Mouse (Mus musculus): ENCODE results near the gene Mrpl20.
"Not testable (repeated sequence)": the region's sequence is repeated elsewhere in the genome, so short reads cannot be mapped to it uniquely, and the experiment has no call there.

Gene Mrpl20

DNA sequence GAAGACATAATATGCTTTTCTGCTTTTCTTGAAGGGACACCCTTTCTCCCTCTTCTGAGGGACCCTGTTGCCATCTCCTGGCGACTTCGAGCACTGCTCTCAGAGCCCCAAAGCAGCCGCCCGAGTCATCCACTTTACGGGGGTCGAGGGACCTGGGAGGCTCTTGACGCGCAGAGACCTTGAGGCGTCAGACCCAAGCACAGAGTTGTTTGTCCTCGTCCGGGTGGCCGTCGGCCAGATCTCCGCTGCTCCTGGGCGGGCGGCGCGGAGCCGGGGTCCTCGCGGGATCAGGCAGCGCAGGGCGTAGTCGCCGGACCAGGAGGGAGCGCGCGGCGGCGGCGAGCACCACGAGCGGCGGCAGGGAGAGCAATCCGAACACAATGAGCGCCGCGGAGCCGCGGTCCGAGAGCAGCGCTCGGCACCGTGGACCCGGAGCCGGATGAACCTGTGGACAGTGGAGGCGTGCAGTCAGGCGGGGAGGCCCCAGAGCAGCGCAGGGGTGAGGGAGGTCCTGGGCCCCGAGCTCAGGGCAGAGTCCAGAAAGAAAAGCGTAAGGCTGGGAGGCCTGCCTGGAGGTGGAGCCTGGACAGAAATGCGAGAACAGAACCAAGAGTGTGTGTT, 18.5 kb upstream of the Mrpl20 start:
- DNase-seq: peak; percentile 84

DNA sequence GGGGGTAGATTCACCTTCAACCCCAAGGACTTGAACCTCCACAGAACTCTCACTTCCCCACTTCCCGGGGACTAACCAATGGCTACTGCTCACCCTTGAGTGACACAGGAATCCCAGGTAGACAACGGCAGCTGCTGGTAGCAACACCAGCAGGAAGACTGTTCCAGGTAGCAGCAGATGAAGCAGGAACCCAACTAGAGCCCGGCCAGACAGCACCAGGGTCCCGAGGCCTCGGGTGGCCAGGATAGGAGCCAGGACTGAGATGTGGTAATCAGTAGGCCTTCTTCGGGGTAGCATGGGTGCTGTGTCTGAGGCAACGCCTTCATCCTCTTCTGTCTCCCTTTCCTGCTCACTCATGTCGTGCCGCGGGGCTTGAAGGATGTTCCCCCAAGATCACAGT, 17.4 kb upstream of the Mrpl20 start:
- no peak for DNase-seq

DNA sequence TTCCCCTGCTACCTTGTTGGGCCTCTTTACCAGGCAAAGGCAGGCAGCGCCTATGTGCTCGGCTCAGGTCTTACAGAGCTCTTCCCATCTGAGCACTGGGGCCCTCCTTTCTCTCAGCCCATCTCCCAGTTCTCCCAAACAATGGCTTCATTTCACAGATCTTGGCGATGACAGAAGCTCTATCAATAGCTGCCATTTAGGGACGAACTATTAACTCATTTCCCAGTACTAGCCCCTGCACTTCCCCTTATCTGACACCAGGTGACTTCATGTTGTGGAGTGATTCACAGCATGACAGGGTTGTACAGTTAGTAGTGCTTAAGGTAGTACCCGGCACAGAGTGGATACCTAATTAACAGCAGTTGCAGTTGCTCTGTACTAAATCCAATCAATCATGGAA, 16.9 kb upstream of the Mrpl20 start, which contains the start of gene Tmem88b:
TSS of gene Tmem88b (minus strand) at position 56 of the 400 bp plus-strand sequence.
- DNase-seq: no peak

DNA sequence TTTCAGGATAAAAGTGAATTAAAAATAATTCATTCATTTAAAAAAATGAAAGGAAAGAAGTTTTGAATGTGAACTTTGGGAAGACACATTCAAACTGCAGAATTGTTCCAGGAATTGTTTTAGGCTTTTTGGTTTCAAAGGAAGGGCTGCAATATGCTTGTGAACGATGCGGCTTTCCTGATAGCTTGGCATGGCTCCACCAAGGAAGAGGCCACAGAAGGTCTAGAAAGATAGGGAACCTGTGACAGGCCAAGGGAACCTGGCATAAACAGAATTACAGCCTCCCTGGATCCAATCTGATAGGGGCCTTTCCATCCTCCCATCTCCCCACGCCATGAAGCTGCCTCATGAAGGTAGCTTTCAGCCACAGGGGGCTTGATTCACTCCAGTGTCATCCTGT, 14.4 kb upstream of the Mrpl20 start:
- DNase-seq: no peak

DNA sequence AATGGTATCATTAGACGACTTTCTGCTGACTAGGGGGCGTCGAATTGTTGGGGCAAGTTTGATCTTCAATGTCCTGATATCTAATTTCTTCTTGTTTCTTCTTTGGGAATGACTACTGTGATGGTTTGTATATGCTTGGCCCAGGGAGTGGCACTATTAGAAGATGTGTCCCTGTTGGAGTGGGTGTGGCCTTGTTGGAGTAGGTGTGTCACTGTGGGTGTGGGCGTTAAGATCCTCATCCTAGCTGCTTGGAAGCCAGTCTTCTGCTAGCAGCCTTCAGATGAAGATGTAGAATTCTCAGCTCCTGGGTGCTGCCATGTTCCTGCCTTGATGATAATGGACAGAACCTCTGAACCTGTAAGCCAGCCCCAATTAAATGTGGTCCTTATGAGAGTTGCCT, 13.8 kb upstream of the Mrpl20 start:
- not testable (repeated sequence) for DNase-seq

DNA sequence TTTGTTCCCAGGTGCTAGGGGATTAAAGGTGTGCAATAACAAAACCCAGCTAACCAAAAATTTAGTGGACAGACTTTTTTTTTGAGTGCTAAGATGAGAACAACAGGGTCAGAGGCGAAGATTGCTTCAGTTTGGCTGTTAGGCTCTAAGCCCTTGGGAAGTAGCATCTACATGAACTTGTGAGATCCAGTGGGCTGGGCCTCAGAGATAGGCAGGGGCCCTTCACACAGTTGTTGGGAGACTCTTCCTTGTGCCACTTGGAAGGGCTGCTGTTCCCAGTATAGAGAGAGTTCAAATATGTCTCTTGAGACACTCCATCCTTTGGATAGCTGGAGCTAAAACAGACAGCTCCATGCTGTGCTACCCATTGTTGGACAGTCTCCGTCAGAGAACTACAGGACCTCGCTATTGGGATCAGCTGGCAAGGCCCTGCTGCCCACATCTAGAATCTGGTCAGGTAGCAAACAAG, 12.6 kb upstream of the Mrpl20 start, which contains the start of gene Ankrd65:
TSS of gene Ankrd65 (plus strand) at position 419 of the 469 bp plus-strand sequence.
- DNase-seq: no peak

DNA sequence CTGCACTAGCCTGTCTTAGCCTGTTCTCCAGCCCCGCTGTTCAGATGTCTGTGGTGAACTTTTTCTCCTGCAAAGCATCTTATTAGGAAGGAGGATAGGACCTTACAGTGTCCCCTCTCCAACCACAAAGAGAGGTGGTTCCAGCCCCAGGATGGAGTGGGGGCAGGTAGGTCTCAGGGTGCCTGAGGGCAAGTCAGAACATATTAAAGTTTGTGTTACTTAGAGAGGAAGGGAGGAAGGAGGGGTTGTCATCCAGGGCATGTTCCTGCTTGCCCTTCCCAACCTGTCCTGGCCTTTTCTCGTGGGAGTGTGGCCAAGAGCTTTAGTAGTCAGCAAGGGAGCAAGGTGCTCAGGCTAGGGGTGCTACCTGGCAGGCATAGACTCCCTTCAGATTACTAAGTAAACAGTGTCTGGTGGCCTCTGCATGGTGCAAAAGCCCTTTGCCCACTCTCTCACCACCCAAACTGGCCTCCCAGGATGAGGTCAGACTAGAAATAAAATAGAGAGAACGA, 12.0 kb upstream of the Mrpl20 start:
- DNase-seq: peak; percentile 53

DNA sequence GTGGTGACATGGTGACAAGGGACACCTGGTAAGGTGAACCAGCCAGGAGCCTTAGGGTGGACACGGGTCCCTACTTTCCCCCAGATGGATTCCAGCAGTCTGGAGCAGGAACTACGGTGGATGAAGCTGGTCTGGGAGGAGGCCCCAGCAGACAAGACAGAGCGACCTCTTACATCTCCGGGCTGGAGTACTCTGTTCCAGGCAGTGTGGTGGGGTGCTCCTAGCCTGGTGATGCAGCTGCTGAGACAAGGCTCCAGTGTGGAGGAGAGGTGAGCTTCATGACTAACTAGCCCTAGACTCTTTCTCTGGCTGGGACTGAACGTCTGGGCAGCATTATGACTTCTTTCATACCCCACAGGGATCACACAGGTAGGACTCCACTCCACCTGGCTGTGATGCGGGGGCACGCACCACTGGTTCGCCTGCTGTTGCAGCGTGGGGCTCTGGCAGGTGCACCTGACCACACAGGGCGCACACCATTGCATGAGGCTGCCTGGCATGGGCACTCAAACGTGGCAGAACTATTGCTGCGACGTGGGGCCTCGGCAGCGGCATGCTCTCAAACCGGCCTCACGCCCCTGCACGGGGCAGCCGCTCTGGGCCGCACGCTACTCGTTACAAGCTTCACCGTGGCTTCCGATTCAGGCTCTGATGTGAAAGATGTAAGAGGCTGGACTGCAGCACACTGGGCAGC, 11.3 kb upstream of the Mrpl20 start:
- DNase-seq: no peak

DNA sequence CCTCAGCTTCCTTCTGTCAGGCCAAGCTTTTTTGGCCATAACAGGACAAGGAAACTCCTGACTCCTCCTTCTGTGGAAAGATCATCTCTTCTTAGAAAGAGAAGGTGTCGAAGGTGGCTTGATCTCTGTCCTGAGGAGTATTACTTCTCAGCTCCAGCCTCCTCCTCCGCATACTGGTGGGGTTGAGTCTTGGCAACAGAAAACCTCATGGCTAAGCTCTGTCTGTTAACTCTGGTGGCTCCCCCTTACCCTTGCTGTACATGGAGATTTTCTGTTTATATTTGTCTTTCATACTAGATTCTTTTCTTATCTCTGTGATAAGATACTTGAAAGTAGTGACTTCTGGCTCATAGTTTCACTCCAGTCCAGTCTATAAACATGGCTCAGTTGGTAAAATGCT, 8.9 kb upstream of the Mrpl20 start:
- DNase-seq: no peak

DNA sequence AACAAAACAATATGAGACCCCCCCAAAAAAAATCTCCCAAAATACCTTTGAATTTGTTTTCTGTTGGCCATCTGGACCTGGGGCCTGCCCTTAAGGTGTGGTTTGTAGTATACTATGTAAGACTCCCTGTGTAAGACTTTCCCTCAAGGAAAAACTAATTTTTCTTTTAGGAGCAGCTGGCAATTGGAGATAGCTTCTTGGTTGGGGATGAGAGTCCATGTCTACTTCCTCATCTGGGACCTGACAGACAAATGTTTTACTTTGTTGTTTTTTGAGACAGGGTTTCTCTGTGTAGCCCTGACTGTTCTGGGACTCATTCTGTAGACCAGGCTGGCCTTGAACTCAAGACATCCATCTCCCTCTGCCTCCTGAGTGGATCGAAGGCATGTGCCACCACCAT, 603 bp upstream of the Mrpl20 start:
- DNase-seq: no peak

DNA sequence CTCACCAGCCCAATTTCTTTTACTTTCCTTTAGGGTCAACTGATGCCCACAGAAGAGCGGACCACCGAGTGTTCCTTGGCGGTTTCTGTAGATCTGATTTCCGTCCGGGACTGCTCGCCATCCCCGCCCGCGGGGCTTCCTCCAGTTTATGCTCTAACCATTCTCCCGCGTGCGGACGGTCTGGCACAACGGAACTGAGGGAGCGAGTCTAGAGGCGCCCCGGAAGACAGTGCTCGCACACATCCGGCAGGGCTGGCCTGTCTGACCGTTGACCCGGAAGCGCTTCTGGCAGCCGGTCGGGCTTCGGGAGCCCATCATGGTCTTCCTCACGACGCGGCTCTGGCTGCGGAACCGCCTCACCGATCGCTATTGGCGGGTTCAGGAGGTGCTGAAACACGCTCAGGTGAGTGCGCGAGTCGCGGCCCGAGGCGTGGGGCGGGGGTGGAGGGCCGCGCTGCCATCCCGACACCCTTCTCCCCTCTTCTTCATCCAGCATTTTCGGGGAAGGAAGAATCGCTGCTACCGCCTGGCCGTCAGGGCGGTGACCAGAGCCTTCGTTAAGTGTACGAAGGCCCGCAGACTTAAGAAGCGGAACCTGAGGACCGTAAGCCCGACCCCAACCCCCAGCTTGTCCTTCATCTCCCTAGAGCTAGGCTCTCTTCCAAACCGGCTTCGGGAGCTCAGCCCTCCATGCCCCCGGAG, 813 bp downstream of the Mrpl20 start:
- DNase-seq: peak; percentile 96

DNA sequence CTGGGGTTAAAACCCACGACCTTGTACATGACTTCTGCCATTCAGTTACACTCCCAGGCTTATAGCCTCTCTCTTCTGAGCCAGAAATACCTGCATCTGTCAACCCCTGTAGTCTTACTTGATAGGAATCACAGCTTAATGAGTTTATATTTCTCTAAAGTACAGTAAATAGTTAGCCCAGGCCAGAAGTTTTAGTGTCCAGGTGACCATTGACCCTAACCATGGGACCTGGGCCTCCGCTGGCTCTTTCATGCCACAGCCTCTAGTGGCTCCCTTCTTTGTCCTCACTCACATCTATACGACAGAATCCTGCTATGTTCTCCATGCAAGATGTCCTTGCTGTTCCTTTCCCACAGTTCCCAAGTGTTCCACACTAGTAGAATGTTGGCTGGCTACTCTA, 5.2 kb downstream of the Mrpl20 start:
- no peak for DNase-seq

DNA sequence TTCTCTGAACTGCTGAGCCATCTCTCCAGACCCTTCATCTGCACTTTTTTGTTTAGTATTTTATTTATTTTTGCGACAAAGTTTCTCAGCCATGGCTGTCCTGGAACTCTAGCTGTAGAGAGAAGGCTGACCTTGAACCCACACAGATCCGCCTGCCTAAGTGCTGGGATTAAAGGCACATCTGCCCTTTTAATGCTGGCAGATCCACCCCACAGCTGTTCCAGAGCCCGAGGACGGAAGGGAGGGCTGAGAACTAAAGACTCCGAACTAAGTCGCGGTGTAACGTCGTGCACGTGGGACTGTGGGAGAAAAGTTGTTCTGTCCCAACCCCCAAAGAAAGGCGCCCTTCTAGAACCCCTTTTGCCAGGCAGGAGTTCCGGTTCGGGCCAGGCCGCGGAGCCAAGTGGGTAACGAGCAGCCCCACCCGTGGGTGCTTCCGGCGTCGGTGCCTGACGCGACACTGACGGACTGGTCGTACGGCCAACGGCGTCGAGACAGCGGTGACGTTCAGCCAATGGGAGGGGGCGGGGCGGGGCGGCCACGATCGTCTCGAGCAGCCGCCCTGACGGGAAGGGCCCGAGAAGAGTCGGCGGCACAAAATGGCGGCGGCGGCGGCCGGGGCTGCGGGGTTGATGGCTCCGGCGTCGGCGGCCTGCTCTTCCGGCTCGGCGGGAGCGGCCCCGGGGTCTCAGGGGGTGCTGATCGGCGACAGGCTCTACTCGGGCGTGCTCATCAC, 9.4 kb downstream of the Mrpl20 start, which contains the start of gene Ccnl2:
TSS of gene Ccnl2 (plus strand) at position 561 of the 736 bp plus-strand sequence.
- peak; percentile 96 for DNase-seq

DNA sequence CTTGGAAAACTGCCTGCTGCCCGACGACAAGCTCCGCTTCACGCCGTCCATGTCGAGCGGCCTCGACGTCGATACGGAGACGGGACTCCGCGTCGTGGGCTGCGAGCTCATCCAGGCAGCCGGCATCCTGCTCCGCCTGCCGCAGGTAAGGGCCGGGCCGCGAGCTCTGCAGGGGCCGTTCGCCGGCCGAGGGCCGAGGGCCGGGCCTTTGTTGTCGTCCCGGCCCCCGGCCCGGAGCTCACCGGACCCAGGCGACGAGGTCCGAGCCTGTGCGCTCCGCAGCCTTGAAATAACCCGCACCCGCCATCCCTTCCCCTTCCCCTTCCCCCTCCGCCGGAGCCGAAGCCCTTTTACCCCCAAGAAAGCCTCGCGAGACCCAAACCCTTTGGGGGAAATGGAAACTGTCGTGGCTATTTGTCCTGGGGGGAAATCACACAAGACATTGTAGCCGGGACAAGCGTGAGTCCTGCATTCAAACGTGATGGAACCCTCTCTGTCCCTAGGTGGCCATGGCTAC, 10.0 kb downstream of the Mrpl20 start:
- peak; percentile 44 for DNase-seq

DNA sequence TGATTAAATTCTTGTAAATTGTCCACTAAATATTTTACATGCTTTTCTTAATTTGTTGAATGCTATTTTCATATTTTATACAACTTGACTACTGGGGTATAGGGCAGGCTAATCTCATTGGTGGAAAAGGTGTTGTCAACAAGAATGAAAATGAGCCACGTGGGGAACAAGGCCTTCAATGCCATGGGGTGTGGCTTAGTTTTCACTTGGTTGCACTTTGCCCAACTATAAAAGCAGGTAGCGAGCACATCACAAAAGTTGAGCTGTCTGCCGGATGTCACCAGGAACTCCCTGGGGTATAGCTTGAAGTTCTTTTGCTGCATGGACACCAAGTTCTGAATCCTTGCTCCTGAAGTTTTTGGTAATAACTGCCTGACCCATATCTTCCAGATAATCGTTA, 14.9 kb downstream of the Mrpl20 start:
- DNase-seq: no peak

DNA sequence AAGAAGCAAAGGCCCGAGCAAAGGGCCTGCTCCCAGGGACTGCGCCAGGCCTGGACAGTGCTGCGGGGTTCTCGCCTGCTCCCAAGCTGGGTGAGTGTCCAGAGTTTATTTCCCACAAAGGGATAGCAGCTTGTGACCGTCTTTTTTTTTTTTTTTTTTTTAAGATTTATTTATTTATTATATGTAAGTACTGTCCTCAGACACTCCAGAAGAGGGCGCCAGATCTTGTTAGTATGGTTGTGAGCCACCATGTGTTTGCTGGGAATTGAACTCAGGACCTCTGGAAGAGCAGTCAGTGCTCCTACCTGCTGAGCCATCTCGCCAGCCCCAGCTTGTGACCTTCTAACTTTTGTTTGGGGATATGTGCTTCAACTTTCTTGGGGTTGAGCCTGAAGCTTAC, 18.3 kb downstream of the Mrpl20 start:
- DNase-seq: peak; percentile 31

DNA sequence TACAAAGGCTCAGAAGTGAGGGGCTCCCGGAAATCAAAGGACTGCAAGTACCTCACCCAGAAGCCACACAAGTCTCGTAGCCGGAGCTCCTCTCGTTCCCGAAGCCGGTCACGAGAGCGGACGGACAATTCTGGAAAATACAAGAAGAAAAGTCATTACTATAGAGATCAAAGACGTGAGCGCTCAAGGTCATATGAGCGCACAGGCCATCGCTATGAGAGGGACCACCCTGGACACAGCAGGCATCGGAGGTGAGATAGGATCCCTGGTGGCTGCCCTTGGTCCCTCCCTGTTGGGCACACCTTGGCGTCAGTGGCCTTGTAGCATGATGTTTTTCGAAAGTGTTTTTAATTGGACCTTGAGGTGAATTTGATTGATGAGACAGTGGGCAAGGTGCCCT, 20.8 kb downstream of the Mrpl20 start:
- no peak for DNase-seq

DNA sequence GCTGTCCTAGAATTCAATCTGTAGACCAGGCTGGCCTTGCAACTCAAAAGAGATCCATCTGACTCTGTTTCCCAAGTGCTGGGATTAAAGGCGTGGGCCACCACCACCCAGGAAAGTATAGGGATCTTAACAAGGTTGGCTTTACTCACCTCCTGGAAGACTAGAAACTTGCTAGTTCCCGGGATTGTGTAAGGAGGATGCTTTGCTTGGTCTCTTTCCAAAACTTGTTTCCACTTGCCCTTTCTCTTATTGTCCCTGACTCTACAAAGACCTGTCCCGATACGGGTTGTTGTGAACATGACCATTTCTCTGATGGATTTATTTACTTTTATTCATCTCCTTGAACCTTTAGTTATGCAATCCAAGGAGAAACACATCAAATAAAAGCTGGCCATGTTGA, 27.2 kb downstream of the Mrpl20 start:
- DNase-seq: no peak

DNA sequence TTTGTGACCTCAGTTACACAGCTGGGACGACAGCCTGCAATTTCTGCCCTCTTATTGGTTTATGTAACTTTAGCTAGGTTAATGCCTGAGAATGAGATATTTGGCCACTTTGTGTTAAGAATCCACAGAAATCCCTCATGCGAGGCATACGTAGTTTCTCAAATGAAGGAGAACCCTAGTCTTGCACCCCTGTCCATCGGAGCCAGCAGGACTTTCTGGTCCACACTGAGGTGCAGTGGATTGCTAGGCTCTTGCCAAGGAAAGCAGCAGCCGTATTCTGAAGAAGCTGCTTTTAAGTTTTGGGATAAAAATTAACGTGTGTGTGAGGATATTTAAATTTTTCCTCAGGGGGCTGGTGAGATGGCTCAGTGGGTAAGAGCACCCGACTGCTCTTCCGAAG, 27.9 kb downstream of the Mrpl20 start:
- no peak for DNase-seq

DNA sequence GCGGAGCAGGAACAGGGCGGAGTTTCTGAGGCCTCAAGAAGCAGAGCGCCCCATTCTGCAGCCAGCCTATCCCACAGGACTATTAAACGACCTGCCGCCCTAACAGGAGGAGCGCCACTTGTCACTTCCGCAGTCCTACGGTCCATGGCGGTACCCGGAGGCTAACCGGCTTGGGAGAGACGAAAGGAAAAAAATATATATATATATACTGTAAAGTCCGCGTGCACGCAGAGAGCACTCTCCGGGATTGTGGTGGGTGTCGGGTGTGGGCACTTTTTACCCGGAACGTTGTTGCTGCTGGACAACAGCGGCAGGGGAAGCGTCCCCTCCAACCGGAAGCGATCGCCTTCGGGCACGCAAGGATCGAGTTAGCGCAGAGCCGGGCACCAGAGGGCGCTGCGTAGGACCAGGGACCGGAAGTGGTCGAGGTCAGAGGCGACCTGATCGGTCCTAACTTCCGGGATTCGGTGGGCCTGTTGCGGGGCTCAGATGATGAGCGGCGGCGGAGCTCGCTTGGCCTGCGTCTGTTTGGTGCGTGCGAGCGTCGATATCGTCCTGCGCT, 28.6 kb downstream of the Mrpl20 start, which contains the start of gene Aurkaip1:
TSS of gene Aurkaip1 (plus strand) at position 68 of the 562 bp plus-strand sequence.
- peak; percentile 97 for DNase-seq

DNA sequence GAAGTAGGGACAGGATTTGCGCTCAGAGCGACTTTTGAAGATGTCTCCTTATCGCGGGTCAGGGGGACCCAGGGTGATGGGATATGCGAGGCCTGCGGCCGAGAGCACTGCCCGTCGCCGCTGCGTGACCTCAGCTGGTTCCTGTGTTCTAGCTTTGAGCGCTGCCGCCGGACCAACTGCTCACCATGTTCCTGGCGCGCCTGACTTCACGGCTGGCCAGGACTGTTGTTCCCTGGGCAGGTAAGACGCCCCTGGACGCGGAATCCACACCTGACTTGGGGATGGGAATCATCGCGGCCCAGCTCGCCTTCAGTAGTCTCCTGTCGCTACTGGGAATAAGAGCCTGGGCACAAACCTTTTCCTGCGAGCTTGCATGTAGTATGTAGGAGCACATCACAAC, 29.2 kb downstream of the Mrpl20 start:
- DNase-seq: peak; percentile 58

DNA sequence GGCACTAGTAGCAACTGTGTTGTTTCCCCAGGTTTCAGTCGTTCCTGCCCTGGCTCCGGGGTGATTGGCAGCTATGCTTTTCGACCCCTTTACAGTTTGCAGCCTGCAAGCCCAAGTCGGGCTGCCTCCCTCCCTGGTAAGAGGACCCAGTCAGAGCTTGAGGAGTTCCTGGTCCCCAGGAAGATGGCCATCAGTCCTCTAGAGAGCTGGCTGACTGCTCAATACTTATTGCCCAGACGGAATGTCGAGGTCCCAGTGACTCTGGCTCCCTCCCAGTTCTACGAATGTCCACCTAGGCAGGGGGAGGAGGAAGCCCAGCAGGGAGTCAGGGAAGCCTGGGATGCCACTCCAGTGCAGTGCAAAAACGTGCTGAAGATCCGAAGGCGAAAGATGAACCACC, 29.6 kb downstream of the Mrpl20 start:
- DNase-seq: no peak

Data from kidney, postnatal 14 days (tissue).